Mouse (Mus musculus) thymus, postnatal 14 days (tissue): Measurements from ENCODE around the gene Cdhr1.
"Not testable (repeated sequence)": the region's sequence is repeated elsewhere in the genome, so short reads cannot be mapped to it uniquely, and the experiment has no call there.

Experiments used
- DNase-seq: peaks from one replicate; pipeline ENCODE4 v3.0.0; 2021

Gene Cdhr1

DNA sequence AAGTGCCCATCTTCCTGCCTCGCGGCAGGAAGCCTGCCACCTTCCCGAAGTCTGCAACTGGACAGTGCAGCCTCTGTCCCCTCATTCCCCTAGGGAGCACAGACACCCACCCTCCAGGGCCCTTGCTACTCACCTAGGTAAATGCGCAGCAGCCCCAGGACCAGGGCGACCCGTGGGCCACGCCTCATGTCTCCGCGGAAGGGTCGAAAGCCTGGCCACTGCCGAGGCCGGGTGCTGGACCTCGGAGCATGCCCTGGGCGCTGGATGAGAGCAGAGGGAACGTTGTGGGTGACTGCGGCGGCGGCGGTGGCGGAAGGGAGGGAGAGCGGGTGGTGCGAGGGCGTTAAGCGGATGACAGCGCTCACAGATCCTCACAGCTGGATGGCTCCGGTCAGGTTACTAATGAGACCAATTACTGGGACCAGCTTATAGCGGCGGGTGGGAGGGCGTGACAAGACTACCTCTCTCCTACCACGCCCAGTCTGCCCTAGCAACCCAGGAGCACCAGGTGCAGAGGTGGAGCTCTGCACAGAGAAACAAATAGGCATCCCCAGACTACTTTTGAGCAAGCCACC, at the start of gene Cdhr1:
Gene Cdhr1 (minus strand): TSS at position 392 of the 575 bp plus-strand sequence.
- no peak for DNase-seq

DNA sequence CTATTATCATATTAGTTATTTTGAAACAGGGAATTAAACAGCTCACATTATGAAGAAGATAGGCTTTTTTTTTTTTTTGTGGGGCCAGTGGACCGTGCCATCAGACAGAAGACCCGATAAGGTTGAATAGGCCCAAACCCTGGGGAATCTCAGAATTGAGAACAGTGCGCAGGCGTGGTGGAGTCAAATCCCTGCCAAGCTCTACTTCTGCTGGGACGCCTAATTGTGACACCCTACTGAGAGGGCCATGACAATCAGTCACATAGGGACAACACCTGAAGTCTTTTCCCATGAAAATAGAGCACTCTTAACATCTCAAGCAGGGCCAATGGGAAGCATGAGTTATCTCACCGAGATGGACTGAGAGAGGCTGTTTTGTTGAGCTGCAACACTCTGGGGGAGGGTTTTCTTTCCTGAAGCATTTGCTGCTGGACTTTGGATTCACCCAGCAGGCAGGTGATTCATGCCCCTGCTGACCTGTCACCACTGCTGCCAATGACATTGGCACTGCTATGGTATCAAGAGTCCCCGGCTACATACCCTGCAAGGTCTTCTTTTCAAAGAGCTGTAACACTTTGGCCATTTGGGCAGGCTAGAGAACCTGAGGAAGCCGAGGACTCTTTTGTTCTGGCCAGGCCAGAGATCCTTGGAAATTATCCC, 41.0 kb upstream of the Cdhr1 start:
- DNase-seq: no peak

DNA sequence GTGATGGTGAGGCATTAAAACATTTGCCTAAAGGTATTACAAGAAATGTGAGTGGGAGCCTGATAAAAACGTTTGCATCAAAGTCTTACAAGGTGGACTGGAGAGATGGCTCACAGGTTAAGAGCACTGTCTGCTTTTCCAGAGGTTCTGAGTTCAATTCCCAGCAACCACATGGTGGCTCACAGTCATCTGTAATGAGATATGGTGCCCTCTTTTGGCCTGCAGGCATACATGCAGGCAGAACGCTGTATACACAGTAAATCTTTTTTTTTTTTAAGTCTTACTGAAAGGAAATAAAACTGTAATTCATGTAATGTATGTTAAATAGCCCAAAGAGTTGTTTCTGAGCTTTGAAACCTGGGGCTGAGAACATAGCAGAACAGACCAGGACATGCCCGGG, 39.4 kb upstream of the Cdhr1 start:
- not testable (repeated sequence) for DNase-seq

DNA sequence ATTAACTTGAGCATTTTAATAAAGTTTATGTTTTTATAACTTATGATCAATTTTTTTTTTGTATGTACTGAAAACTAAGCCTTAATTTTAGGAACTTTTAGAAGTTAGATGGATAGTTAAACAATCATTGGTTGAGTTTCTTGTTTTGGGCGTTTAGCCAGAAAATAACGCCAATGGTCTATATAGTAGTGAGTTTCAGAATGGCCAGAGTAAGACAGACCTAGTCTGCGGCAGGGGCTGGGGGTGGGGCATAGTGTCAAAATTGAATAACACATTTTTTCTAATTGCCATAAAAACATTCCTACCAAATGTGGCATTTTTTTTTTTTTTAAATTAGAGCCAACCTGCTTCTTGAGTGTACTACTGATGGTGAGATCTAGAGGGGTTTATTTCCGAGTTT, 38.0 kb upstream of the Cdhr1 start:
- no peak for DNase-seq

DNA sequence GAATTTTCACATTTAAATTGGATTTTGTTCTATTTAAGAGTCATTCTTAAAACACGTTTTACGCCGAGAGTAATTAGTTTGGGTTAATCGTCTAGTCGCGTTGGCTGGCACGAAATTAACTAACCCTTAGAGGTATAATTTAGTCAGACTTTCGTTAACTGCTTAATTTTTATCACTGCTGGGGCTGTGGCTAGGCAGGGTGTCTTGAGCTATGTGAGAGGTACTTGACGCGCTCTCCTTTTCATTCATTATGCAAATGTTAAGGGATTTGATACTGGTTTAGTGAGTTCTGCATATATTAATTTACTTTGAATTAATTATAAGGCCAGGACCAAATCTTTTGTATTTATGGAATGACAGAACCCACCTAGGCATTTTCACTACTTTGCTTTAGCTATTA, 37.5 kb upstream of the Cdhr1 start:
- no peak for DNase-seq

DNA sequence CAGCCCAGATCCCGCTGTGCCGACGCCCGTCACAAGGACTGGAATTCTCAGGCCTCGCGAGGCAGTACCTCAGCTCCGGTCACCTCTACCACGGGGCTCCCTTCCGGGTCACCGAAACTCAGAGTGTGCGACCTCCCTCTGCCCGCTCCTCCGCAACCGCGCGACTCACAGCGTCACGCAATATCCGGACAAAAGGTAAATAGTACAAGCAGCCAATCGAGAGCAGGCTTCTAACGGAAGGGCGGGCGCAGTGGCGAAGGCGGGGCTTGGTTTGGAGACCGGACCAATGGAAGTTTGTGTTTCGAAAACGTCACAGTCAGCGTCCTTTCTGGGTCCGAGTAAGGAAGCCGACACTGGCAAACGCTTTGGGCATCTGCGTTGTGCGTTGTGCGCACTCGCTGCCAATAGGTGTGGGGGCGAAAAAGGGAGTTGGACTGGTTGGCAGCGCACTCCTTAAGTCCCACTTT, 37.0 kb upstream of the Cdhr1 start, which contains the start of gene Ghitm:
Gene Ghitm (minus strand): TSS at position 146 of the 467 bp plus-strand sequence.
- DNase-seq: peak; percentile 96

DNA sequence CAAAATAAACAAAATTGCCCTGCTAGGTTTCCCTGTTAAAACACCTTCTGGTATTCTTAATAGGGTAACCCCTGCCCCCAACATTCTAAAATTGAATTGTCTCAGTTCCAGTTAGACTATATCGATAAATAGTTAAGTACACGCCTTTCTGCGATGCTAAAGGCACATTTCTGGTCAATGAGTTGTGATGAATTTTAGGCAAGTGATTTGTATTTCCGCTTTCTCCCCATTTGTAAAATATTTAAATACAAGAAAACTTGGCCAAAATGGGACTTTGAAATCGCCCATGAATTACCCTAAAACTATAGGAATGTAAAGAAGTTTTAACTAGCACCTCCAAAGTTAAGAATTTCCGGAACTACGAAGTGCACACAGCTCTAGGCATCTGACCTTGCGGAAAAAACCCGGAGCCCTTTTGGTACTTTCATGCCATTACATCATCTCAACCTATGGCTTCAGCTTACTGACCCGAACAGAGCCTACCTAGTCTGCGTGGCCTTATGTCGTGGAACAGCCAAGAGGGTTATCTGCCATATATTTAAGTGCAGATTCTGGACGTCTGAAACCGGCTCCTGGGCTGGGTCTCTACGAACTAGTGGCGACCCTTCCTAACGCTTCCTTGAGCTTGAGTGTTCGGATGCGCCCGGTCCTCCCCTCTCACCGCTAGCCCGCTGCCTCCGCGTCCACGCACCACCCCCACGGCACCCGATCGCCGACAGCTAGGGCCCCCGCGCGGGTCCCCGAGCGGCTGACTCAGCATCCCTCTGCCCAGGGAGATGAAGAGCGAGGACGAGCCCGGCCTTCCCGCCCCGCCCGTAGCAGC, 36.4 kb upstream of the Cdhr1 start:
- no peak for DNase-seq

DNA sequence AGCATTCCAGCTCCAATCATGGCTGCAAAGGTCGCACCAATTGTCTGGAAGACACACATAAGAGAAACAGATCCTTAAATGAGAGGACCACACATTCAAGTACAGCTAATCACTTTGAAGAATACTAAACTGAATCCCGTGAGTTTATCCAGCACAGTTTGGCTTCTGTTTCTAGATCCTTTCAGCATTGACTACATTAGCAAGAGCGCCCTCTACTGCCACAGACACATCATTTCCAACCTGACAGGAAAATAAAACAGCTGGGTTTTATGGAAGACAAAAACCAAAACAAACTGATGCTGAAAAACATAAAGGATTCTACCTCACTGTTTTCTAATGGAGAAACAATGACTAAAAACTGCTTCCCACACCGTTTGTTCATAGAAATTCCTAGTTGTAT, 29.5 kb upstream of the Cdhr1 start:
- peak; percentile 37 for DNase-seq

DNA sequence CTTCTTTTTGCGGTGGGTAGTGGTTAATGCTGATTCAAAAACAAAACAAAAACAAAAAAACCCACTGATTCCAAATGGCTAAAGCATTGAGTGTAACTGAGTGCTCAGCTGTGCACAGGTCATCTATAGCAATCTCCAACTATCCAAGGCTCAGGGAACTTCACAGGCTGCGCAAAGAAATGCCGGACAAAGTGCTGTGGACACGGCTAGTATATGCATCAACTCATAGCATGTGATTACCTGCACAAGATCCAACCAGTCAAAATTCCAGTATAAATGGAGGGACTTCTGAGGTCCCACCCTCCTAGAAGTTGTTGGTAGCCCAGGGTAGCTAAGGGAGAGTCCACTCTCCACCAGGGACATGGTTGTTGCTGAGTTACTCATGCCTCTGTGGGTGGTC, 21.1 kb upstream of the Cdhr1 start:
- DNase-seq: no peak

DNA sequence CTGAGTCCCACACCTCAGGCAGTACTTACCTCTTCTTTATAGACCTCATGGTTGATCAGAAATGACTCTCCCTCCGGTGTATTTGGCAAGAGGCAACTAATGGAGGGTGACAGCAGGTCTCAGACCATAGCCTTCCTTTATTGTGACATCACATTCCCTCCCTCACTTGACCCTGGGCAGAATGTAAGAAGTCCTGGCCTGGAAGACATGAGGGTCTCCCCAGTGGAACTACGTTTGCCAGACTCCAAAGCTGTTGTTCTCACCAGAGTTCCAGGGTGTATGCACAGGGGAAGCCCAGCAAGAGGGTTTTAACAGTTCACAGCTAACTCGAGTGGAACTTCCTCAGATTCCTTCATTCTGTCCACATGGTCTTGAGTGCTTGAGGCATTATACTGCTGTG, 15.8 kb upstream of the Cdhr1 start, which contains the start of gene 2610528A11Rik:
Gene 2610528A11Rik (minus strand): TSS at position 101 of the 400 bp plus-strand sequence.
- no peak for DNase-seq

DNA sequence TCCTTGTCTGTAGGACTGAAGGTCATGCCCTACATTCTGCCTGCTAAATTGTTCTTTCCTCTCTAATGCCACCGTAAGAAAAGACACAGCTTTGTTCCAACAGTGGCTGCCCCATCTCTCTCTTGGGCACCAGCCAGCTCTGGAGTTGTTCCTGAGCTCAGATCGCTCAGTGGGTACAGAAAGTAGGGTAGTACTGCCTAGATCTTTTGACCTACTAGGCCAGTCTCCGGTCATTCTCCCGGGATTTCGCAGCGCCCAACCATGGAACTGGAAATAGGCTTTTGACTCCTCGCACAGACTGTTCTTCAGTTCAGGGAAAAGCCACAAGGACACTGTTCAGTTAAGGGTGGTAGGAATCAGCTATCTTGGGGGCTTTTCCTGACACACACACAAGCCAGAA, 14.8 kb upstream of the Cdhr1 start:
- no peak for DNase-seq

DNA sequence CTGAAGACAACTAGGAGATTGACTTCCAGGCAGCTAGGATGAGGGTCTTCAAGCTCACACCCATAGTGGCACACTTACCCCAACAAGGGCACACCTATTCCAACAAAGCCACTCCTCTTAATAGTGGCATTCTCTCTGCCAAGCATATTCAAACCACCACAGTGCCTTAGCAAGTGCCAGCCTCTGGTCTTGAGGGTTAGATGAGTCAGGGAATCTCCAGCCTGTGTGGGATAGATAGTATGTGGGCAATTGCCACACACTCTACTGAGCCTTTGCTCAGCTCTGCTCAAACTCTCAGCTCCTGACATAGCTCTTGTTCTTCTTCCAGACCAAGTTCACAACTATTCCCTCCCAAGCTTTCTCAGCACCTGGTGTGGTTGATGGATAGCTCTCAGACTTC, 13.2 kb upstream of the Cdhr1 start:
- DNase-seq: no peak

DNA sequence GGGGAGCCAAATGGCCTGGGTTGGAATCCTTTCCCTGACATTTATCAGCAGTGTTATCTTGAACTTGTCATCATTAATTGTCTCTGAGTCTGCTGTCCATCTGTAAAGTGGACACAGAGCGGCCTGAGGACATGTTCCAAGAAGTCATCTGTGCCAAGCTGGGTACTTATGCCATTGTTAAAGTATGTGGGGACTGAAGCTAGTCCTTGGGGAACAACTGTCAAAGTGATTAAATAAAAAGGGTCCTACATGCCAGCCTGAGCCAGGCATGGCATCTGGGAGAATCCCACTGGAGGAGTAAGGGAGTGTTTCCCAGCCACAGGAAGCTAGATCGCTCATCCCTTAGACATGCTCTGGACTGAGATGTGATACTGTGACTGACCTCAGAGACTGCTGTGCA, 12.3 kb upstream of the Cdhr1 start:
- no peak for DNase-seq

DNA sequence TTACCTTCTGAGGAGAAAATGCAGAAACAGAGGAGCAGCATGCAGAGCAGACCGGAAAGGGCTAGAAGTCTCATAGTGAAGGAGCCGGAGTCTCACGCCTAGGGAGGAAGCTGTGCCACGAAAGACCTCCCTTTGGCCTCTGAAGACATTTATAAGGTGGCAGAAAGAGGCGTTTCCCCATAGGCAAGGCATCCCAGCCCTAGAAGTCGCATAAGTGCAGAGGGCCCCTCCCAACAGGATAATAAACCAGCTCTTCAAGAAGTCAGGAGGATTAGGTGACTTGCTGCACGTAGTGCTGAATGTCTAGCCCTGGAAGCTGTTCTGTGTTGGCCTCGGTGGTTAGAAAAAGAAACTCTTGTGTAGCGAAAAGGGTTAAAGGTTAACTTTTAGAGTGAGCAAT, 11.8 kb upstream of the Cdhr1 start:
- no peak for DNase-seq

DNA sequence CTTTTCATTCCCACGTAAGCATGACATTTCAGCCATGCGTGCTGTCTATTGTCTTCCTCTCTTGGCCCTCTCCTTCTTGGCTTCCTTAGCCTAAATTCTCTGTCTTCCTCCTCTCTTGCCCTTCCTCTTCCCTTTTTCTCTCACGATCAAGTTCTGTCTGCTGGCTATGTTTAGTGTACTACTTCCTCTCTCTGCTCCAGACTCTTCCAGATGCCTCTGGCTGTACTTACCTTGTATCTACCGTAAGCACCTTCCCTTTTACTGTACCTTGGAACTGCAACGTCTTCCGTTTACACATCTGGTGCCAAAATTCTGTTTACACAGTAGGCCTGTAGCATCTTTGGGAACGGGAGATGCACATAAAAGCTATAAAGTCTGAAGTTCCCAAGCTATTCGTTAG, 11.3 kb upstream of the Cdhr1 start:
- DNase-seq: no peak

DNA sequence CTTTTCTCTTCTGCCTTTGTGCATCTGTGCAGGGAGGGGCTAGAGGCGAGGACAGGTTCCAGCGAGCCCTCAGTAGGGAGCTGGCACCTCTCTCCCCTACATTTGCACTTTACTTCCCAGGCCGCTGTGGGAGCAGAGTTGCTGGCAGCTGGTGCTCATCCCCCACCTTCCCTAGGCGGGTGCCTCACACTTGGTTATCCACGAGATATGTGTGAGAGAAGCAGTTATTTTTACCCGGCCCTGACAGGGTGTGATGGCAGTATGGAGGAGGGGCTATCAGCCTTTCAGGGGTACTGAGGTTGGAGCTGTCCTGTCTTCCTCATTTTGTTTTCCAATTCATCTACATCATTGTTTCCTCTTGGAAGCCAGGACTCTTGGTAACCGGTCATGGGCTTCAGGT, 7.7 kb upstream of the Cdhr1 start:
- no peak for DNase-seq

DNA sequence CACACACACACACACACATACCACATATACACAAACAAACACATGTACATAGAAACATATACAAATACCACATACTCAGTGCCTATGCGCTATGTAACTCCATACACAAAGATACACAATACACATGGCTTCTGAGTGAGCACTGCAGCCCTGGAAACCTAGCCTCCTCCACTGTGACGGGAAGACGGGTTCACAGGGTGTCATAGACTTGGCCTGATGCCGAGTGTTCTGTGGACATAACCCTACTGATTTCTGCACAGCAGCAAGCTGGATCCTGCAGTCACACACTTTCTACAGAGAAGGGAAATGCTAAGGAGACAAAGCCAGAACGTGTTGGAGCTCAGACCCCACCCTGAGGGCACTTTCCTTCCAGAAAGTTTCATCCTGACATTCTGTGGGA, 6.6 kb upstream of the Cdhr1 start:
- DNase-seq: no peak

DNA sequence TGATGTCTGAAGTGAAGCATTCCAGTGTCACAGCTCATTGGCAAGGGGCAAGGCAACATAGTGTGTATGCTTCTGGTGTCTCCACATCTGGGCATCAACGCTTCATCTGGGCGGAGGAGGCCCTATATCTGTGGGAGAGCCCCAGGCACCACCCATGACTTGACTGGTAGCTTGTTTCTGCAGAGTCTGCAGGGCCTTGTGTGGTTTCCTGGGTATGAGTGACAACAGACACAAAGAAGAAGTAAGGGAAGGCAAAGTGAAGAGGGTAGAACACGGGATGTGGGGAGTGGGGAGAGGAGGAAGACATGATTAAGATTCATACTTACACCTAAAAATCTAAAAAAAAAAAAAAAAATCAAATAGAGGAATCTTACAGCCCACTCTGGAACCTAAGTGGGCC, 4.3 kb upstream of the Cdhr1 start:
- no peak for DNase-seq

DNA sequence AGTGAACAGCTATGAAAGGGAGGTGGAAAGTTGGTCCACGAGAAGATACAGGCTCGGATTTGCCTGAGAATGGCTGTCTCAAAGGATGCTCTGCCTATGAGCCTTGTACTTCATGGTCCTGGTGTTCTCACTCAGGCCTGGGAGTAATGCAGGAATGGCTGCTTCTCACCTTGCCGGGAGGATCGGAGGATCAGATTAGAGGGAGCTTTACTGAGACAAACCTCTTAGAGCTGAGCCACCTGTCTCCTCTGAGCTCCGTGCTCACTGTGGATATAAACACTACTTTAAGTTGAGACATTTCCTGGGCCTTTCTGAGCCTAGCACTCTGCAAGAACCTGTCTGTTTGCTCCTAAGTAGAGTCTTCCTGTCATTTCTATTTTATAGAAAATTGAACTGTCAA, 3.4 kb upstream of the Cdhr1 start:
- DNase-seq: no peak

DNA sequence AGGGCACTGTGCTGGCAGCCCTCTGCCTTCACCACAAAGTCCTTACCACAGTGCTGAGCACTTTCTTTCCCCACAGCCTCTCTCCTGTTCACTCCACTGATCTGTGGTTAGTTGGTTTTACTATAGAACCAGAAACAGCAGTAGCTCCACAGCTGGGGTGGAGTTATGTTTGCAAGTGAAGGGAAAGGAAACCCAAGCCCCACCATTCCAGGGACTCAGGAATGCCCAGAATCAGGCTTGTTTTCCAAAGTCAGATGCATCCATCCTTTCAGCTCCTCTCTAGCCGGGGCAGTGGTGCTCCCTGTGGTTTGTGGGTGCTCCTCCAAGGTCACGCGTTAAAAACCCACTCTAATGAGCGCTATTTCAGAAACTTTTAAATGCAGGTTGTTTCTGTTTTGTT, 2.6 kb downstream of the Cdhr1 start:
- no peak for DNase-seq

DNA sequence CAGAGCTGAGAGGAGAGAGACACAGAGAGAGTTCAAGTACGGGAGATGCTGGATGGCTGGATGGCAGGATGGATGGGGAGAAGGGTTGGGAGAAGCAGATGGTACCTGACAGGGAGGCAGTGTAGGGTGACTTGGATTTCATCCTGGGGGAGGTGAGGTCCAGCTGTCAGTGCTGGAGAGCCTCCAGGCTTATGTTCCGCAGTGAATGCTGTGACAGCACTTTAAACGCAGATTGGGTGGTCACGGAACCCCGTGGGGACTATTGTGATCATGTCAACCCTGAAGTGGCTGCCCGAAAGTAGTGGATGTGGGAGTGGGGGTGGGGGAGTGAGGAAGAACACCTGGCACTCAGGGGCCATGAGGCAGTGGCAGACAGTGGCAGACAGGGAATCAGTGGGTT, 3.7 kb downstream of the Cdhr1 start:
- no peak for DNase-seq

DNA sequence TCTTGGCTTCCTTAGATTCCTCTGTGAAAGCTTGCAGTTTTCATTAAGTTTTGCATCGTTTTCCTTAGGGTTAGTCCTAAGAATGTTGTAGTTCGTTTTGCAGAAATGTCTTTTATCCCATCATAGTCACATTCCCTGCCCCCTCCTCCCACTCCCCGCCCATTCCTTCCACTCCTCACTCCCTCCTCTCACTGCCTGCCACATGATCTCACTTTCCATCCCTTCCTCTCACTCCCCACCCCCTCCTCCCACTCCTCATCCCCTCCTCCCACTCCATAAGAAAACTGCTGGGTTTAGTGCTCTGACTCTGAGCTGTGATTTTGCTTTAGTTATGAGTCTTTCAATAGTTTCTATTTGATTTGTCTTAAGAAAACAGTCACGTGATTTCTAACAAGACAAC, 14.4 kb downstream of the Cdhr1 start:
- no peak for DNase-seq

DNA sequence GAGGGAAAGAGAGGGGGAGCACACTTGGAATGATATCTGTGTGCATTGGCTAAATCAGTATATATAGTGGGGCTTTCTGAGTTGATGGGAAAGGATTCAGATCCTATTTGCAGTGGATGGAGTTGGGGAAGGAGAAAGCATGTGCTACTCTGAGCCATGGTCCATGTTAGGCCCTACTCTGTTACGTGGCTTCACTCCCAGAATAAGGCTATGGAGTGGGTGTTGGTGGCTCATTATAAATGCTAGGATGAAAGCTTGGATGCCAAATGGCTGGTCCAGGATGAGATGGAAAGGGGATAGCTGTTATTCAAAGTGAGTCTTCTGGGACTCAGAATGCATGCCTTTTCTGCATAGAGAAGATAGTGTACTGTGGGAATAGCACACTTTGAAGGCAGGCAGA, 17.4 kb downstream of the Cdhr1 start:
- no peak for DNase-seq

DNA sequence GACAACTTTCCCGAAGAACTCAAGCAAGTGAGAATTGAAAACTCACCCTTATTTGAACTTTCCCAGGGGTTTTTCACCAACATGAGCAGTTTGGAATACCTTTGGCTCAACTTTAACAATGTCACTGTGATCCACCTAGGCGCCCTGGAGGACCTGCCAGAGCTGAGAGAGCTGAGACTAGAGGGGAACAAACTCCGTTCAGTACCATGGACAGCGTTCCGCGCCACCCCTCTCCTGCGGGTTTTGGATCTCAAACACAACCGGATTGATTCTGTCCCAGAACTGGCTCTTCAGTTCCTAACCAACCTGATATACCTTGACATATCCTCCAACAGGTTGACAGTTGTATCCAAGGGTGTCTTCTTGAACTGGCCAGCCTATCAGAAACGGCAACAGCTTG, 29.6 kb downstream of the Cdhr1 start:
- peak; percentile 34 for DNase-seq
